Mouse (Mus musculus) limb, embryonic 15.5 days (tissue): ENCODE data around the gene Kcng3. TPM values are rescaled to one million over a fixed set of nuclear protein-coding genes. Genes with fewer than 3 reads are reported as not detected.

Experiments
- ATAC-seq: fragments of 200-750 bp; cut with Nextera tagmentation; 2 replicates; pipeline ENCODE4 v1.8.0; 2017; ENCODE audit warnings: low read depth, moderate TSS enrichment; ENCODE audit not compliant: insufficient number of reproducible peaks, low FRiP score, low TSS enrichment
- H3K27ac ChIP-seq: fragments of 300-500 bp; sonication (generic); 2 replicates; pipeline ENCODE4 v1.5.1; 2015; ENCODE audit warnings: moderate library complexity, mild to moderate bottlenecking, inconsistent platforms
- H3K27me3 ChIP-seq: fragments of 300-500 bp; sonication (generic); 2 replicates; pipeline ENCODE4 v1.6.1; 2015; ENCODE audit warnings: inconsistent platforms
- H3K36me3 ChIP-seq: fragments of 300-500 bp; sonication (generic); 2 replicates; pipeline ENCODE4 v1.6.1; 2015; ENCODE audit warnings: inconsistent platforms
- H3K4me1 ChIP-seq: fragments of 300-500 bp; sonication (generic); 2 replicates; pipeline ENCODE4 v1.6.1; 2015; ENCODE audit warnings: inconsistent platforms
- H3K4me2 ChIP-seq: fragments of 300-500 bp; sonication (generic); 2 replicates; pipeline ENCODE4 v1.6.1; 2015; ENCODE audit warnings: mild to moderate bottlenecking, inconsistent platforms
- H3K4me3 ChIP-seq: fragments of 300-500 bp; sonication (generic); 2 replicates; pipeline ENCODE4 v1.5.1; 2015; ENCODE audit warnings: mild to moderate bottlenecking, inconsistent platforms
- H3K9ac ChIP-seq: fragments of 300-500 bp; sonication (generic); 2 replicates; pipeline ENCODE4 v1.6.1; 2015; ENCODE audit warnings: inconsistent platforms
- H3K9me3 ChIP-seq: fragments of 300-500 bp; sonication (generic); 2 replicates; pipeline ENCODE4 v1.6.1; 2016; ENCODE audit warnings: inconsistent platforms
- WGBS: fragments of 180-500 bp; shearing (Covaris S2); methylation state at CpG from one replicate; pipeline ENCODE4 v1.1.7; 2015; 5-methylcytosine and 5-hydroxymethylcytosine counted together
- polyA plus RNA-seq: library from polyadenylated mRNA; unstranded; fragments of >200 nt; fragmentation: Nextera tagmentation; extraction: Ambion mirVana; gene quantifications from 2 replicates; pipeline ENCODE4 v1.2.1, GENCODE M21; 2015

Gene Kcng3
- polyA plus RNA-seq, 1 experiment from 2014 or later = not detected

DNA sequence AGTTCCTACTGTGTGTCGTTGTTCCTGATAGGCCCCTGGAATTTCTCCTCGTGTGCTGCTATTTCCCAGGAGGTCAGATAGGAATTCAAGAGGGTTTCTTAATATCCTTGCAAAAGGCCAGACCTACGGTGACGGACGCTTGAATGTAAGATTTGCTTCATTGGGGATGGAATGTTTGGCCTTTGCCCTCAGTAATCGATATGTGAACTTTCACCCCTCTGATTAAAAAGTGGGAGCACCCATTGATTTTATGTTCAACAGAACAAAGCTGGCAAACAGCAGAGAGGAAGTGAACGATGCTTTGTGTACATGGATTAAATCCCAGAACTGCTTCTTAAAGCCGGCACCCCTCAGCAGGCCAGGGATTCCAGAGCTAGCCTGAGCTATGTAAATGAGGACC is 64.3 kb downstream of the Kcng3 start:
- Histone ChIP-seq H3K4me3 (no peak overlapping the region), H3K9me3 (no peaks in the 10 kb centered on the region), H3K36me3 (no peaks in the 10 kb centered on the region), H3K27me3 (no peaks in the 10 kb centered on the region), H3K9ac (no peak overlapping the region), H3K4me1 (no peaks in the 10 kb centered on the region), H3K27ac (no peak overlapping the region), H3K4me2 (no peak overlapping the region)
- ATAC-seq = no peak
- WGBS = 69% methylated on average over 8 of the region's 8 CpGs

DNA sequence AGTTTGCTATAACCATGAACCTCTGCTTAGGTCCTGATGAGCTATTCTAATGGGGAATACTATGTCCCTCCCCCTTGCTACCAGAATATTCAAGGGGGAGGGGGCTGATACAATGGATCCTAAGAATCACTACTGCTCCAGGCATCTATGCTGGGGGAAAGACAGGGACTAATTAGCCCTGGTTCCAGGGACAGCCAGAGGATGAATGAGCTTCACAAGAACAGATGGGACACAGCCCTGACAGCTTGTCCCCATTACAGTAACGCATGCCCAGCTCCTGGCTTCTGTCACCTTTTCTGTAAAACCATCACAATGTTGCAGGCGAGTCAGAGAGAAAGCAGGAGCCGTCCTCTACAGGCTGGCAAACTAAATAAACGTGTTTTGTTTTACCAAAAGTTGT is 66.2 kb downstream of the Kcng3 start:
- Histone ChIP-seq H3K4me1 (no peaks in the 10 kb centered on the region), H3K27me3 (no peaks in the 10 kb centered on the region), H3K4me2 (no peak overlapping the region), H3K9me3 (no peaks in the 10 kb centered on the region), H3K36me3 (no peaks in the 10 kb centered on the region), H3K27ac (no peak overlapping the region), H3K4me3 (no peak overlapping the region), H3K9ac (no peak overlapping the region)
- ATAC-seq = no peak
- 37% methylated on average over 4 of the region's 4 CpGs for WGBS

DNA sequence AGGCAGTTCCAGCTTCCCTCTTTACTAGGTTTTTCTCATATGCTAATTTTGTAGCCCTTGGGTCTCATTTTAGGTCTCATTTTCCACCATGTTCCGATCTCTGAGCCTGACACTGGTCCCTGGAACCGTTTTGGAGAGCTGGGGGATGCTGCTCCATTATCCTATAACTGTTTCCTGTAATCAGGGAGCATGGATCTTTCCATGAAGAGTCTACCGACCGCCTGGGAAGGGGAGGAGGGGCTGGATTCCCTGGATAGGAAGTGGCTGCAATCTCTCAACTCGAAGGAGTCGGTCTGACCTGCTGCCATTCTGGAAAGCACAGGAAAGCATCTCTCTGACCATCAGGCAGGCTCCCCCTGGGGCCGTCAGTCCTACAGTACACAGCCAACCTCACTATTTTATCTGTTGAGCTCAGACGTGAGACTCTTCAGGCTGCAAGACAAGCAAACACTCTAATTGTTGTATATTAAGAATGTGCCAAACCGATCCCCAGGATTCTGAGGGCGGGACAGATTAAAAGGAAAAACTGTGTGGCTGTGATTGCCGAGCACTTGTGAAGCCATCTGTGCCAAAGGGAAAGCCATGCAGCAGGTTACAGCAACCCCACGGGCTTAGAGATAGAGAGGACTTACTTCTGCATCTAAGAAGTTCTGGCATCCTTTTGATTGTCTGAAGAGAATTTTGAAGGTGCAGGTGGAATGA is 67.4 kb downstream of the Kcng3 start:
- 55% methylated on average over 12 of the region's 12 CpGs for WGBS
- H3K27me3 ChIP-seq = no peaks in the 10 kb centered on the region
- ATAC-seq = no peak
- H3K4me3 ChIP-seq = no peak overlapping the region
- H3K4me1 ChIP-seq = no peaks in the 10 kb centered on the region
- no peaks in the 10 kb centered on the region for H3K9me3 ChIP-seq
- no peak overlapping the region for H3K27ac ChIP-seq
- no peak overlapping the region for H3K4me2 ChIP-seq
- H3K36me3 ChIP-seq = no peaks in the 10 kb centered on the region
- H3K9ac ChIP-seq = no peak overlapping the region

GRCm38 (mm10) chr17:83563703-83564111 is 68.0 kb downstream of the Kcng3 start:
- no peak overlapping the region for H3K27ac ChIP-seq
- no peak for ATAC-seq

GRCm38 (mm10) chr17:83562153-83563010 is 69.3 kb downstream of the Kcng3 start:
- no peak for ATAC-seq
- Histone ChIP-seq H3K4me2 (no peak overlapping the region), H3K4me1 (no peaks in the 10 kb centered on the region), H3K27ac (no peak overlapping the region), H3K27me3 (no peaks in the 10 kb centered on the region), H3K4me3 (no peak overlapping the region), H3K9me3 (no peaks in the 10 kb centered on the region), H3K36me3 (no peaks in the 10 kb centered on the region), H3K9ac (no peak overlapping the region)
- WGBS = 92% methylated on average over 5 of the region's 5 CpGs

More at GRCm38 (mm10) chr17:83563703-83564111, 68.0 kb downstream of the Kcng3 start:
- WGBS = 46% methylated on average over 10 of the region's 10 CpGs
- no peaks in the 10 kb centered on the region for H3K36me3 ChIP-seq
- no peaks in the 10 kb centered on the region for H3K27me3 ChIP-seq
- H3K9ac ChIP-seq = no peak overlapping the region
- H3K9me3 ChIP-seq = no peaks in the 10 kb centered on the region
- no peak overlapping the region for H3K4me2 ChIP-seq
- H3K4me1 ChIP-seq = no peaks in the 10 kb centered on the region
- H3K4me3 ChIP-seq = no peak overlapping the region

DNA sequence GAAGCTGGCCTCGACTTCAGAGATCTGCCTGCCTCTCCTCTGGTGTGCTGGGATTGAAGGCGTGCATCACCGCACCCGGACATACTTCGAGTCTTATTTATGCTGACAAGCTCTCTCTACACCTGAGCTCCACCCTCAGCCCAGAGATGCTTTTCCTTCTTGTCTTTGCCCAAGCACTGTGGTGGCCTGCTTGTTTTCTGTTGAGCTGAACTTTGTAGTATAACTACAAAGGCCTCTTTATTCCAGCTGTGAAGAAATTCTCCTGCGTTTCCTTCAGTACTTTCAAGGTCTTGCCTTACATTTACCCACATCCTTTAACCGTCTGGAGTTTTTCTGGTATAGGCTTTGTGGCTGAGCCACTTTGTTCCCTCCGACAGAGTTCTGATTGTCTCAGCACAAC is 72.6 kb downstream of the Kcng3 start:
- ATAC-seq = no peak
- Histone ChIP-seq H3K4me1 (no peaks in the 10 kb centered on the region), H3K4me3 (no peak overlapping the region), H3K4me2 (no peak overlapping the region), H3K27ac (no peak overlapping the region), H3K36me3 (no peaks in the 10 kb centered on the region), H3K27me3 (no peaks in the 10 kb centered on the region), H3K9me3 (no peaks in the 10 kb centered on the region), H3K9ac (no peak overlapping the region)
- 69% methylated on average over 8 of the region's 8 CpGs for WGBS

DNA sequence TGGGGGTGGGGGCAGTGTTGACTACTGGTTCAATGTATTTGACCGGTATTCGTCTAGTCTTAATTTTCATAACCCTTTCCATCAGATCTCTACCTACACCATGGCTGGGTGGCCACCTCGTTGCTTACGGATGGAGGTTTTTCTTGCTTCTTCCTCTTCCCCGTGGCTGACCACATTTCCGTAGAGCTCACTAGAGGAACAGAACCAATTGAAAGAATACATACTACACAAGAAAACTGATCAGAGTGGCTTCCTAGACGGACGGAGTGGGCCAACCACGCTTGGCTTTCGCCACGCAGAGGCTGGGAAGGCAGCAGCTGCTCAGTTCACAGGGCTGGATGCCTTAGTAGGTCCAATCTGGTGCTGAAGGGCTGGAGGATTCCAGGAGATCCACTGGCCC is 75.9 kb downstream of the Kcng3 start:
- no peaks in the 10 kb centered on the region for H3K9me3 ChIP-seq
- 95% methylated on average over 11 of the region's 11 CpGs for WGBS

GRCm38 (mm10) chr17:83554997-83555396 is 76.7 kb downstream of the Kcng3 start:
- H3K27ac ChIP-seq = no peak overlapping the region
- H3K9ac ChIP-seq = no peak overlapping the region
- no peaks in the 10 kb centered on the region for H3K27me3 ChIP-seq
- H3K9me3 ChIP-seq = no peaks in the 10 kb centered on the region
- H3K4me3 ChIP-seq = no peak overlapping the region
- no peak for ATAC-seq
- H3K4me2 ChIP-seq = no peak overlapping the region
- H3K36me3 ChIP-seq = no peaks in the 10 kb centered on the region
- 84% methylated on average over 7 of the region's 7 CpGs for WGBS
- H3K4me1 ChIP-seq = no peaks in the 10 kb centered on the region

More for the DNA sequence above, 75.9 kb downstream of the Kcng3 start:
- Histone ChIP-seq H3K27ac (no peak overlapping the region), H3K27me3 (no peaks in the 10 kb centered on the region), H3K4me1 (no peaks in the 10 kb centered on the region), H3K4me2 (no peak overlapping the region), H3K4me3 (no peak overlapping the region), H3K36me3 (no peaks in the 10 kb centered on the region), H3K9ac (no peak overlapping the region)
- ATAC-seq = no peak

- Histone ChIP-seq H3K27ac (no peak overlapping the region), H3K9ac (no peak overlapping the region), H3K4me2 (no peak overlapping the region), H3K4me3 (no peak overlapping the region), H3K4me1 (peaks cover 17% of the 10 kb centered on the region), H3K9me3 (no peaks in the 10 kb centered on the region), H3K27me3 (peaks cover 50% of the 10 kb centered on the region), H3K36me3 (no peaks in the 10 kb centered on the region)
- WGBS = 25% methylated on average over 12 of the region's 12 CpGs
- ATAC-seq = no peak
These were observed 83.0 kb downstream of the Kcng3 start for GRCm38 (mm10) chr17:83548501-83549233.

- ATAC-seq = no peak
- H3K9me3 ChIP-seq = no peaks in the 10 kb centered on the region
- 42% methylated on average over 10 of the region's 10 CpGs for WGBS
- no peak overlapping the region for H3K4me2 ChIP-seq
- peaks cover 17% of the 10 kb centered on the region for H3K4me1 ChIP-seq
- no peak overlapping the region for H3K4me3 ChIP-seq
- peaks cover 50% of the 10 kb centered on the region for H3K27me3 ChIP-seq
- no peak overlapping the region for H3K27ac ChIP-seq
- no peaks in the 10 kb centered on the region for H3K36me3 ChIP-seq
- no peak overlapping the region for H3K9ac ChIP-seq
These were observed 84.5 kb downstream of the Kcng3 start for GRCm38 (mm10) chr17:83547145-83547544.

- no peak for ATAC-seq
- Histone ChIP-seq H3K27ac (no peak overlapping the region), H3K4me1 (peaks cover 19% of the 10 kb centered on the region), H3K4me3 (peak overlapping the region; percentile 31), H3K4me2 (peak overlapping the region; percentile 43), H3K27me3 (peaks cover 50% of the 10 kb centered on the region), H3K9ac (no peak overlapping the region), H3K36me3 (no peaks in the 10 kb centered on the region), H3K9me3 (no peaks in the 10 kb centered on the region)
- 8% methylated on average over 35 of the region's 35 CpGs for WGBS
These were observed 85.6 kb downstream of the Kcng3 start for GRCm38 (mm10) chr17:83545756-83546742.
